Mouse (Mus musculus) embryonic facial prominence, embryonic 10.5 days (tissue): ENCODE data around the gene Sept9. TPM values are rescaled to one million over a fixed set of nuclear protein-coding genes. Genes with fewer than 3 reads are reported as not detected.

Source experiments
- DNase-seq: peaks from one replicate; pipeline ENCODE4 v3.0.0-alpha.2; 2017; ENCODE audit warnings: low spot score
- H3K27ac ChIP-seq: fragments of 300-500 bp; sonication (generic); replicated peaks from 2 replicates; pipeline ENCODE4 v1.5.1; 2016; ENCODE audit warnings: mild to moderate bottlenecking
- H3K27me3 ChIP-seq: fragments of 300-500 bp; sonication (generic); replicated peaks from 2 replicates; pipeline ENCODE4 v1.6.1; 2016; ENCODE audit warnings: low read depth, mild to moderate bottlenecking; ENCODE audit not compliant: poor library complexity, severe bottlenecking
- H3K36me3 ChIP-seq: fragments of 300-500 bp; sonication (generic); replicated peaks from 2 replicates; pipeline ENCODE4 v1.6.1; 2016; ENCODE audit warnings: mild to moderate bottlenecking, moderate library complexity
- H3K4me1 ChIP-seq: fragments of 300-500 bp; sonication (generic); 2 replicates; pipeline ENCODE4 v1.6.1; 2016
- H3K4me3 ChIP-seq: fragments of 300-500 bp; sonication (generic); 2 replicates; pipeline ENCODE4 v1.5.1; 2016; ENCODE audit warnings: mild to moderate bottlenecking, moderate library complexity
- H3K9me3 ChIP-seq: fragments of 300-500 bp; sonication (generic); 2 replicates; pipeline ENCODE4 v1.6.1; 2016; ENCODE audit warnings: mild to moderate bottlenecking
- WGBS: fragments of 180-500 bp; shearing (Covaris S2); methylation state at CpG from one replicate; pipeline ENCODE4 v1.1.7; 2016; 5-methylcytosine and 5-hydroxymethylcytosine counted together
- polyA plus RNA-seq: library from polyadenylated mRNA; unstranded; fragments of >200 nt; fragmentation: Nextera tagmentation; extraction: Ambion mirVana; gene quantifications from 2 replicates; pipeline ENCODE4 v1.2.1, GENCODE M21; 2016

Sept9 gene
- polyA plus RNA-seq, 1 experiment from 2014 or later, result 255 TPM

GRCm38 (mm10) chr11:117385331-117386103 is 186.1 kb downstream of the Sept9 start:
- H3K9me3 ChIP-seq, result no peaks in the 10 kb centered on the region
- no peak overlapping the region for H3K4me3 ChIP-seq
- 0 out of 2 replicates have a peak overlapping the region, but pooled peaks have one; percentile 14 for H3K27ac ChIP-seq
- DNase-seq, result no peak
- H3K36me3 ChIP-seq, result no peaks in the 10 kb centered on the region
- peaks cover 45% of the 10 kb centered on the region for H3K4me1 ChIP-seq
- 54% methylated on average over 15 of the region's 15 CpGs for WGBS
- H3K27me3 ChIP-seq, result peaks cover 71% of the 10 kb centered on the region

DNA sequence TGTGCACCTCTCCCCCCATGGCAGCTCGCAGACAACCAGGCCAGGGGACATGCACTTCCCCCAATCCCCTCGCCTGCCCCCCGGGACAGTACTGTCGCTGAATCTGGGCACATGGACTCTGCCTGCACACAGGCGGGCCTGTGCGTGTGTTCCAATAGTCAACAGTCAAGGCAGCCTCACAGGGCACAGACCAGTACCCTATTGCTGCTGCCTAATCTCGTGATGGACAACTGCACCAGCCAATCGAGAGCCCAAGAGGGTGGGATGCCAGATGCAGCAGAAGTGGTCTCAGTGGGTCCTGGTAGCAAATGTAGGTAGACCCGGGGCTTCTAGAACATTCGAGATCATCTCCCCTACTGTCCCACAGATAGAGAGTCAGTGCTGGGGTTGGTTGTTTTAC is 187.8 kb downstream of the Sept9 start:
- peaks cover 58% of the 10 kb centered on the region for H3K4me1 ChIP-seq
- no peak overlapping the region for H3K4me3 ChIP-seq

DNA sequence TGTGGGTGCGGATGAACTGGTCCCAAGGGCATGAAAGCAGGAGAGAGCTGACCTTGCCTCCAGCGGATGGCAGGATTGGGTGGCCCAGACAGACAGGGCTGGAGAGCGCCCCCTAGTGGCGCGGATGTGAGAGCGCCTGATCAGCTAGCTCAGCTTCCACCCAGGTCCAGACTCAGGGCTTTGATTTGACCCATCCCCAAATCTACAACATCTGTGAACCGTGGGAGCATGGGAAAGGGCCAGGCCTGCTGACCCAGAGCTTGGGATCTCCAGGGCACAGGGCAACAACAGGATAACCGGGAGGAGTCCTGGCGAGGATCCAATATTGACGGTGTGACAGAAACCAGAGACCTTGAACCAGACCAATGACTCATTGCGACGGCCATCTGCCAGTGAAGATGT is 190.5 kb downstream of the Sept9 start:
- 29% methylated on average over 12 of the region's 12 CpGs for WGBS
- no peaks in the 10 kb centered on the region for H3K9me3 ChIP-seq
- peaks cover 61% of the 10 kb centered on the region for H3K27me3 ChIP-seq
- peak; percentile 75 for DNase-seq
- H3K4me3 ChIP-seq, result no peak overlapping the region
- H3K27ac ChIP-seq, result no peak overlapping the region; the same call in 1 of the 2 replicates
- peaks cover 54% of the 10 kb centered on the region for H3K4me1 ChIP-seq
- no peaks in the 10 kb centered on the region for H3K36me3 ChIP-seq

More for the DNA sequence above, 187.8 kb downstream of the Sept9 start:
- peaks cover 66% of the 10 kb centered on the region for H3K27me3 ChIP-seq
- no peak for DNase-seq
- no peaks in the 10 kb centered on the region for H3K9me3 ChIP-seq
- WGBS, result 74% methylated on average over 10 of the region's 10 CpGs
- no peaks in the 10 kb centered on the region for H3K36me3 ChIP-seq
- H3K27ac ChIP-seq, result no peak overlapping the region

- Histone ChIP-seq H3K27ac (peak overlapping the region; percentile 44; the same call in 1 of the 2 replicates), H3K4me1 (peaks cover 55% of the 10 kb centered on the region), H3K9me3 (no peaks in the 10 kb centered on the region), H3K27me3 (peaks cover 65% of the 10 kb centered on the region), H3K4me3 (no peak overlapping the region), H3K36me3 (no peaks in the 10 kb centered on the region)
- WGBS, result 23% methylated on average over 7 of the region's 7 CpGs
- DNase-seq, result no peak
These were observed 191.5 kb downstream of the Sept9 start for GRCm38 (mm10) chr11:117390774-117391534.

GRCm38 (mm10) chr11:117392251-117392650 is 192.8 kb downstream of the Sept9 start:
- Histone ChIP-seq H3K4me3 (no peak overlapping the region), H3K9me3 (no peaks in the 10 kb centered on the region), H3K36me3 (no peaks in the 10 kb centered on the region), H3K4me1 (peaks cover 52% of the 10 kb centered on the region), H3K27ac (no peak overlapping the region), H3K27me3 (peaks cover 66% of the 10 kb centered on the region)
- peak; percentile 51 for DNase-seq
- WGBS, result 81% methylated on average over 2 of the region's 2 CpGs

- Histone ChIP-seq H3K4me3 (peak overlapping the region; percentile 60), H3K9me3 (no peaks in the 10 kb centered on the region), H3K36me3 (no peaks in the 10 kb centered on the region), H3K27ac (no peak overlapping the region), H3K4me1 (peaks cover 64% of the 10 kb centered on the region), H3K27me3 (peaks cover 66% of the 10 kb centered on the region)
- DNase-seq, result no peak
- 66% methylated on average over 4 of the region's 4 CpGs for WGBS
These were observed 194.3 kb downstream of the Sept9 start for GRCm38 (mm10) chr11:117393715-117394114.

DNA sequence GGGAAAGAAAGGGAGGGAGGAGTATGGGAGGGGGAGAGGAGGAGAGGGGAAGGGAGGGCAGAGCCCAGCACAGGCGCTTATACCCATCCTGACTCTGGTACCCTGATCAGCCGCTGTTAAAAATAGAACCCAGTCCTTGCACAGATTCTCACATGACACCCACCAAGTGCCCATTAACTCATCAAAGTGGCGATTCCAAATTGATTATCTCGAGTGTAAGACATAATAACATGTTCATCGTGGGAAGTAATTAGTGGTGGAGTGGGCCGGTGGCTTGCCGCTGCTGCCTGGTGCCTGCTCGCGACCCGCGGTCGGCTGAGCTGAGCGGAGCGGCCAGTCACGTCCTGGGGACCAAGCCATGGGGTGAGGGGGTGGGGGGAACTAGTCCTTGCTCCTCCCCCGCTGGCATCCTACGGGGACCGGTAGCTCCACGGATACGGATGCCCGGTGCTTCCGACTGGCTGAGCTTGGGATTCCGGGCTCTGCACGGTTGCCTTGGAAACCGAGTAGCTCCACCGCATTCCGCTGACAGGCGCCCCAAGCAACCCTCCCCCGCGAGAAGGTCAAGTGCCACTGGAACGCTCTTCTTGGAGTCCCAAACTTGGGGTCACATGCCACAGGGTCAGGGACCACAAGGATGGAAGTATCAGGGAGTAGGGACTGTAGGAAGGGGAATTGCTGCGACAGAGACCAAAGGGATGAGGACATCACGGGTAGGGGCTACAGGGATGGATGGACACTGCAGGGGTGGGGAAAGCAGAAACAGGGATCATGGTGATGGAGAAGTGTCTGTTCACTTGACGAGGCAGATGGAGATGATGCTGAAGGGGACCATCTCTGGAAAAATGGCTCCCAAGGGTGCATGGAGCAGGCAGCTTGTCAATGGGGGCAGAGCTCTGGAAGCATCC is 195.0 kb downstream of the Sept9 start:
- peaks cover 65% of the 10 kb centered on the region for H3K4me1 ChIP-seq
- peak; percentile 75 for DNase-seq
- H3K27ac ChIP-seq, result peak overlapping the region; percentile 12; the same call in 1 of the 2 replicates
- H3K36me3 ChIP-seq, result no peaks in the 10 kb centered on the region
- no peaks in the 10 kb centered on the region for H3K9me3 ChIP-seq
- H3K4me3 ChIP-seq, result peak overlapping the region; percentile 60
- under 1% methylated on average over 34 of the region's 34 CpGs for WGBS
- H3K27me3 ChIP-seq, result peaks cover 63% of the 10 kb centered on the region

GRCm38 (mm10) chr11:117395228-117395627 is 195.8 kb downstream of the Sept9 start:
- peak overlapping the region; percentile 60 for H3K4me3 ChIP-seq
- peak overlapping the region; percentile 12; the same call in 1 of the 2 replicates for H3K27ac ChIP-seq
- 3% methylated on average over 9 of the region's 9 CpGs for WGBS
- DNase-seq, result no peak
- peaks cover 59% of the 10 kb centered on the region for H3K4me1 ChIP-seq
- no peaks in the 10 kb centered on the region for H3K9me3 ChIP-seq
- H3K27me3 ChIP-seq, result peaks cover 63% of the 10 kb centered on the region
- H3K36me3 ChIP-seq, result no peaks in the 10 kb centered on the region

GRCm38 (mm10) chr11:117396929-117397328 is 197.5 kb downstream of the Sept9 start:
- Histone ChIP-seq H3K4me3 (no peak overlapping the region), H3K27me3 (peaks cover 63% of the 10 kb centered on the region), H3K36me3 (no peaks in the 10 kb centered on the region), H3K27ac (0 out of 2 replicates have a peak overlapping the region, but pooled peaks have one; percentile 30), H3K4me1 (peaks cover 45% of the 10 kb centered on the region), H3K9me3 (0 out of 2 replicates have a peak, but pooled peaks cover 5% of the 10 kb centered on the region)
- 80% methylated on average over 3 of the region's 3 CpGs for WGBS
- DNase-seq, result no peak

- Histone ChIP-seq H3K4me3 (no peak overlapping the region), H3K36me3 (no peaks in the 10 kb centered on the region), H3K4me1 (peaks cover 45% of the 10 kb centered on the region), H3K27ac (0 out of 2 replicates have a peak overlapping the region, but pooled peaks have one; percentile 4), H3K27me3 (peaks cover 70% of the 10 kb centered on the region), H3K9me3 (peaks cover 12% of the 10 kb centered on the region; the same call in 1 of the 2 replicates)
- DNase-seq, result no peak
- 30% methylated on average over 4 of the region's 4 CpGs for WGBS
These were observed 198.3 kb downstream of the Sept9 start for GRCm38 (mm10) chr11:117397755-117398154.

DNA sequence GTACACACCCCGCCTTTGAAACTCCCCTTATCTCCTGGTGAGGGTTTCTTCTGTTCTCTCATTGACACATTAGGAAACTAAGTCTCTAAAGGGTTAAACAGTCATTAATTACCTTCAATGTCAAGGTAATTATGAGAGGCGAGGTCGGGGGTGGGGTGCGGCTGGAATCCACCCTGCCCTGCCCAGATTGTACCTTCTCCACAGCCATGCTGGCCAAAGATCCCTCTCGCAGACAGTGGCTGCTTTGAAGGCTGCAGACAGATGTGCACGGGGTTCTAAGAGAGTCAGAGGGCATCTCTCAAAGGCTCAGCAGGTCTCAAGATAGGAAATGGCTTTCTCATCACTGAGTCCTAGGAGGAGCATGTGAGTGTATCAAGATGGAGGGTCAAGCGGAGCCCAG is 198.7 kb downstream of the Sept9 start:
- peaks cover 71% of the 10 kb centered on the region for H3K27me3 ChIP-seq
- WGBS, result 43% methylated on average over 7 of the region's 7 CpGs
- H3K36me3 ChIP-seq, result no peaks in the 10 kb centered on the region
- peaks cover 12% of the 10 kb centered on the region; the same call in 1 of the 2 replicates for H3K9me3 ChIP-seq
- H3K27ac ChIP-seq, result 0 out of 2 replicates have a peak overlapping the region, but pooled peaks have one; percentile 4
- H3K4me1 ChIP-seq, result peaks cover 45% of the 10 kb centered on the region
- H3K4me3 ChIP-seq, result no peak overlapping the region
- DNase-seq, result no peak
